Mouse (Mus musculus): ENCODE measurements around the gene Srgap2.

DNA sequence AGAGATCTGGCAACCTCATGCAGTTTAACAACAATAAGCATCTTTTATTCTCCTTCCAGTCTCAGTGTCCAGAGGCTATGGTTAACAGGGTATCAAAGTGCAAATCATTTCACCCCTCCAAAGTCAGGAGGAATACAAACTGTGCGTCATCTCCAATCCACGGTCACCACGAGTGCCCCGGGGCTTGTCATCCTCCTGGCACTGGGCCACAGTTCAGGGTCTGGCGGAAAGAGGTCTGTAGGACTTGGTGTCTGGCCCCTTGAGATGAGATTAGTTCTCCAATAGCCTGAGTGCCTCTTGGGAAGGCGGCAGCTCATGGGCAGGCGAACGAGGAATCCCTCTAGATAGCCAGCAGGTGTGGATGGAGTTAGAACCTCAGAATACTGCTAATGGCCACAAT, 232.0 kb downstream of the Srgap2 start:
- TF ChIP-seq CTCF (IDR thresholded peaks at IDR 0.05; ENCODE audit: low read depth) (no peak), EP300 (IDR thresholded peaks at IDR 0.05; ENCODE audit: low read depth) (no peak)

All from liver, postnatal 0 days (tissue).